Mouse (Mus musculus): Measurements from ENCODE around the gene Zfp292. TPM values are rescaled to one million over a fixed set of nuclear protein-coding genes. Genes with fewer than 3 reads are reported as not detected.

Zfp292 gene
- polyA plus RNA-seq, 1 experiment from 2014 or later = 15.4 TPM

DNA sequence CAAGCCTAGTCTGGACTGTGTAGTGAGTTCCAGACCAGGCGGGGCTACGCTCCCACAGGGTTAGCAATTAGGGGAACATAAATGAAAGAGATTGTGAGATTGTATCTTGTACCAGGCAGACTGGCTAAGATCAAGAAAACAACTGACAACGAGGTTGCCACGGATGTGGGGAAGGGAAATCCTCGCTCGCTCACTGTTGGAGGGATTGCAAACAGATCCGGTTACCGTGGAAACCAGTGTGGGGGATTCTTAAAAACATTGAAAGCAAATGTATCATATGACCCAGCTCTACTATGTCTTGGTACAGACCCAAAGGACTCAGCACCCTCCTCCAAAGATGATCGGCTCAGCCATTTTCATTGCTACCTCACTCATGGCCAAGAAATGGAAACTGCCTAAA lies 17.4 kb upstream of the Zfp292 start:
- Histone ChIP-seq H3K9me3 (no peaks in the 10 kb centered on the region), H3K27ac (no peak overlapping the region), H3K36me3 (no peaks in the 10 kb centered on the region), H3K4me1 (no peaks in the 10 kb centered on the region), H3K9ac (no peak overlapping the region), H3K4me3 (replicated peaks) (no peak overlapping the region), H3K4me2 (no peak overlapping the region), H3K27me3 (replicated peaks) (no peaks in the 10 kb centered on the region)
- WGBS = 48% methylated on average over 9 of the region's 9 CpGs
- ATAC-seq (ENCODE audit: insufficient read depth, low FRiP score, low read depth) = no peak

DNA sequence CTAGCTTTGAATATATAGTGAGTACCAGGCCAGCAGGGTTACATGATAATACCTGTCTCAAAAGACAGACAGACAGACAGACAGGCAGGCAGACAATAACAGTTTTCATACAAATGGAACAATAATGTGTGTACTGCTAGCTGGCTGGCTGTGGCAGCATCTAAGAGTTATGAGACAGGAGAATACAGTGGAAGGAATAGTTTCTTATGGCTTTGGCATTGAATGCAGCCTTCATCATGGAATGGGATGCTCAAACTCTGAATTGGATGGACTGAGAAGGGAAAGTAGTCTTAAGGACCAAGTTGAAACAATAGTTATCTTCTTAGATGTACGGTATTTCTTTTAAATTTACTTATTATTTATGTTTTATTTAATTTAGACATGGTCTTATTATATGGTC lies 16.6 kb upstream of the Zfp292 start:
- Histone ChIP-seq H3K4me1 (no peaks in the 10 kb centered on the region), H3K36me3 (no peaks in the 10 kb centered on the region), H3K27ac (no peak overlapping the region), H3K4me2 (no peak overlapping the region), H3K4me3 (replicated peaks) (no peak overlapping the region), H3K9ac (no peak overlapping the region), H3K27me3 (replicated peaks) (no peaks in the 10 kb centered on the region), H3K9me3 (no peaks in the 10 kb centered on the region)
- ATAC-seq (ENCODE audit: insufficient read depth, low FRiP score, low read depth) = no peak
- 86% methylated on average over 1 of the region's 1 CpGs for WGBS

DNA sequence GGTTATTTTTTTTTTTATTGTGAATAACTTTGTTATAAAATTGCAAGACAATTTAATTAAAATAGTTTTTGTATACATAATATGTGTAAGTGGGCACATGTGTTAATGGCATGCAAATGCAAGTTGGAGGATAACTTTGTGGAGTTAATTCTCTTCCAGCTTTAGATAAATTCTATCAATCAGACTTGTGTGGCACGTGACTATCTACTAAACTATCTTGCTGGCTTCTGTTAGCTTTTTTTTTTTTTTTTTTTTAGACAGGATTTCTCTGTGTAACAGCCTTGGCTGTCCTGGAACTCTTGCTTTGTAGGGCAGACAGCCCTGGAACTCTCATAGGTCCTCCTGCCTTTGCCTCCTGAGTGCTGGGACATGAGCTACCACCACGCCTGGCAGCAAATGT lies 15.7 kb upstream of the Zfp292 start:
- Histone ChIP-seq H3K27me3 (replicated peaks) (no peaks in the 10 kb centered on the region), H3K4me1 (no peaks in the 10 kb centered on the region), H3K36me3 (no peaks in the 10 kb centered on the region), H3K27ac (no peak overlapping the region), H3K4me2 (no peak overlapping the region), H3K9ac (no peak overlapping the region), H3K9me3 (no peaks in the 10 kb centered on the region), H3K4me3 (replicated peaks) (no peak overlapping the region)
- no peak for ATAC-seq (ENCODE audit: insufficient read depth, low FRiP score, low read depth)
- WGBS = 63% methylated on average over 2 of the region's 2 CpGs

DNA sequence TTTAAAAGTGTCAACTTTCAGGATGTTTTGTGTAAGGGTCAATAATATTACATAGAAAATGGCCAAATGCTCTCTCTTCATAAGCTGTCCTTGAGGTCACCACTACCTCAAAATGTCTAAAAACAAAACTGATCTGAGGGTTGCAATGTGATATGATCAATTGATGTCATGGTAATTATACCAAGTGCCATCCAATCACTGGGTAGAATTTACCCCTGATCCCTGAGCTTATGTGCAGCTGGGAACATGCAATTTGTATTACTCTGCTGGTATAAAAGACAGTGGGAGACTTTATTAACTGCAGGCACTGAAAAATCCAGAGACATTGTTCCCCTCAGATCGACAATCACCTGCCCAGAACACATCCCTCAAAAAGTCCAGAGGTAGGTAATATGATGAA lies 10.7 kb upstream of the Zfp292 start, which contains the start of gene Cga:
TSS of gene Cga (plus strand) at position 301 of the 400 bp plus-strand sequence.
- ATAC-seq (ENCODE audit: insufficient read depth, low FRiP score, low read depth) = no peak
- H3K4me1 ChIP-seq = no peaks in the 10 kb centered on the region
- no peaks in the 10 kb centered on the region for H3K36me3 ChIP-seq
- no peak within 1 kb of the TSS for H3K27ac ChIP-seq
- no peak within 1 kb of the TSS for H3K4me2 ChIP-seq
- H3K9ac ChIP-seq = no peak within 1 kb of the TSS
- 80% methylated on average over 1 of the region's 1 CpGs for WGBS
- H3K9me3 ChIP-seq = no peaks in the 10 kb centered on the region
- no peaks in the 10 kb centered on the region for H3K27me3 ChIP-seq (replicated peaks)
- no peak within 1 kb of the TSS for H3K4me3 ChIP-seq (replicated peaks)

DNA sequence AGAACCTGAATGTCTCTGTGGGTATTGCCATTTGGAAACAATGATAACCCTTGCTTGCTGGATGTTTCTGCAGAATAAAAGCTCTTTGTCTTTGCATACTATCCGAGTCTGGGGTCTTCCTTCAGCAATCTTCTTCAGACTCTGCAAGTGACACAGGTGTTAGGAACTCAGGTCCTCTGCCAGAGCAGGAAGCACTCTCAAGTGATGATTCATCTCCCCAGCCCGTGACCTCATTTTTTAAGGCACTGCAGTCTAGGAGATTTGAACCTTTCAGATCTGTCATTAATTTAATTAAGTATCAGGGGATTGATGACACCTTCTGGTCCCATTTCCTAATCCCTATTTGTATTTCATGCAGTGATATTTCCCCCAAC lies 7.0 kb upstream of the Zfp292 start:
- WGBS = 19% methylated on average over 2 of the region's 2 CpGs

DNA sequence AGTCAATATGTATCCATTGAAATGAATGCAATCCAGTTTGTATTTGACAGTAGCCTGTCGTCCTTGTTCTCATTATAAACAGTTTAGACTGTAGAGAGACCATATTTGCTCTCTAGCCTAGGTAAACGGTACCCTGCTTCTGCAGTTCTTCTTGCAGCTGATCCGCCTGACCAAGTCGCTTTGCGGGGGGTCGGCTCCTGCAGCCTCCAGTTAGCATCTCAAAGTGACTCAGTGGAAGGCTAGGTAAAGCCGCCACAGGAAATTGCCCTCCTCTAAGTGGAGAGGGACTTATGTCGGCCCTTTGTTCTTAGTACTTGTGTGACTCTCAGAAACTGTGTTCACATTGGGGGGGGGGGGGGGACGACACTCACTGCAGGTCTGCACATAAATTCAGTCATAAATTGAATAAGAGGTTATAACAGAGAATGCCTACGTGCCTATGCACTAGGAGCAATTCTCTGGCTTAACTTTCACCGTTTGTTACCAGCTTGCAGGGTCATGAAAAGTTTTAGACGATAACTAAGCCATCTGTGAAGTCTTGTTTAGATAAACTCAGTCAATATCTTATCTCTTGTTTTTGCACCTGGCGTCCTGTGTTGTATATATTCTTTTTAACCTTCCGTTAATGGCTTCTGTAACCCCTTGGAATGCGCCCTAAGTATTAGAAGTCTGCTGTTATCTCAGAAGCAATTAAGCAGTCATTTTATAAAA lies 6.5 kb upstream of the Zfp292 start:
- H3K9ac ChIP-seq = no peak overlapping the region
- H3K36me3 ChIP-seq = no peaks in the 10 kb centered on the region
- no peak for ATAC-seq (ENCODE audit: insufficient read depth, low FRiP score, low read depth)
- H3K27ac ChIP-seq = no peak overlapping the region
- no peak overlapping the region for H3K4me2 ChIP-seq
- peaks cover 3% of the 10 kb centered on the region; the same call in 1 of the 2 replicates for H3K4me1 ChIP-seq
- no peaks in the 10 kb centered on the region for H3K27me3 ChIP-seq (replicated peaks)
- no peak overlapping the region for H3K4me3 ChIP-seq (replicated peaks)
- WGBS = 14% methylated on average over 15 of the region's 15 CpGs
- H3K9me3 ChIP-seq = no peaks in the 10 kb centered on the region

More for the DNA sequence above, 7.0 kb upstream of the Zfp292 start:
- H3K4me2 ChIP-seq = no peak overlapping the region
- no peaks in the 10 kb centered on the region for H3K27me3 ChIP-seq (replicated peaks)
- no peak overlapping the region for H3K9ac ChIP-seq
- H3K4me3 ChIP-seq (replicated peaks) = no peak overlapping the region
- ATAC-seq (ENCODE audit: insufficient read depth, low FRiP score, low read depth) = no peak
- H3K36me3 ChIP-seq = no peaks in the 10 kb centered on the region
- no peaks in the 10 kb centered on the region for H3K9me3 ChIP-seq
- no peak overlapping the region for H3K27ac ChIP-seq
- H3K4me1 ChIP-seq = peaks cover 3% of the 10 kb centered on the region; the same call in 1 of the 2 replicates

DNA sequence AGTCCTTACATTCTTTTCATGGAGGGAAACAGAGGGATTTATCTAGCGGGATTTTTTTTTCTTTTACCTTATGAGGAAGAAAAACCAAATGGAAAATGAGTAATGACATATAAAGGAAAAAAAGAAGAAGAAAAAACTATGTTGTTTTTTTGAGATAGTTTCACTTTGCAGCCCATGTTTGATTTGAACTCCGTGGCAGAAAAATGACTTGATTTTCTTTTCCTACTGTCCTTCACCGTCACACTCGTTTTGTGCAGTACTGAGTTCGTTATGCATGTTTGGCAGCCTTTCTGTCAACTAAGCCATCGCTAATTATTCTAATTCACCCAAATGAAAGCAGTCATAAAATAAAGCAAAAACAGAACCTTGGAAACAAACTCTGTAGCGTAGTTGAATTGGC lies 4.5 kb upstream of the Zfp292 start:
- Histone ChIP-seq H3K9ac (0 out of 2 replicates have a peak overlapping the region, but pooled peaks have one; percentile 71), H3K4me3 (replicated peaks) (peak overlapping the region; percentile 83), H3K4me1 (peaks cover 7% of the 10 kb centered on the region), H3K27ac (peak overlapping the region; percentile 97), H3K36me3 (no peaks in the 10 kb centered on the region), H3K4me2 (peak overlapping the region; percentile 85), H3K27me3 (replicated peaks) (no peaks in the 10 kb centered on the region), H3K9me3 (no peaks in the 10 kb centered on the region)
- WGBS = 17% methylated on average over 7 of the region's 7 CpGs
- ATAC-seq (ENCODE audit: insufficient read depth, low FRiP score, low read depth) = no peak

DNA sequence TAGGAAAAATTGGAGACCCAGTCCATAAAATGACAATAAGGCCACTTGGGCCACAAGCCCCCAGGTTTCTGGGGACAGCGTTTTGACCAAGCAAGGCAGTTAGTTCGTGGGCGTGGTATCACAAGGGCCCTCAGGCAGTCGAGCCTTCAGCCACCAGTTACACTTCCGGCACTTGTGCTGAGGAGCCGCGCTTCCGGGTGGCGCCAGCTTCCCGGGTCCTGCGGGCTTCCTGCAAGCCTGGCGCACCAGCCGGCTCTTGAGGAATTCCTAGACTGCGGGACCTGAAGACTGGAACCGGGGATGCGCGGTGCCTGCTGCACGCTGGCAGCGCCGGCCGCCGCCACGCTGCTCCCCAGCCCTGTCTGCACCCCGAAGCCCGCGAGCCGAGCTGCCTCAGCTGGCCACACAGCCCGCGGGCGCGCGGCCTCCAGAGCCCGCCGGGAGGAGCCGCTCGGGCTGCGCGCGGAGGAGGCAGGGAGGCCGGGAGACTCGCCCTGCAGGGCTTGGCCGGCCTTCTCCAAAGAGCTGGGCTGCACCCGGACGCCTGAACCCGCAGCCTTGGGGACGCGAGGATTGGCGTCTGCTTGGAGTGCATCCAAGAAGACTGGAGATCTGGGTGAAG lies 3.8 kb upstream of the Zfp292 start:
- Histone ChIP-seq H3K9me3 (no peaks in the 10 kb centered on the region), H3K4me3 (replicated peaks) (peak overlapping the region; percentile 83), H3K36me3 (no peaks in the 10 kb centered on the region), H3K4me1 (peaks cover 7% of the 10 kb centered on the region), H3K27me3 (replicated peaks) (no peaks in the 10 kb centered on the region), H3K27ac (peak overlapping the region; percentile 97), H3K9ac (peak overlapping the region; percentile 71), H3K4me2 (peak overlapping the region; percentile 85)
- ATAC-seq (ENCODE audit: insufficient read depth, low FRiP score, low read depth) = peak; percentile 79
- WGBS = 0% methylated on average over 48 of the region's 48 CpGs

DNA sequence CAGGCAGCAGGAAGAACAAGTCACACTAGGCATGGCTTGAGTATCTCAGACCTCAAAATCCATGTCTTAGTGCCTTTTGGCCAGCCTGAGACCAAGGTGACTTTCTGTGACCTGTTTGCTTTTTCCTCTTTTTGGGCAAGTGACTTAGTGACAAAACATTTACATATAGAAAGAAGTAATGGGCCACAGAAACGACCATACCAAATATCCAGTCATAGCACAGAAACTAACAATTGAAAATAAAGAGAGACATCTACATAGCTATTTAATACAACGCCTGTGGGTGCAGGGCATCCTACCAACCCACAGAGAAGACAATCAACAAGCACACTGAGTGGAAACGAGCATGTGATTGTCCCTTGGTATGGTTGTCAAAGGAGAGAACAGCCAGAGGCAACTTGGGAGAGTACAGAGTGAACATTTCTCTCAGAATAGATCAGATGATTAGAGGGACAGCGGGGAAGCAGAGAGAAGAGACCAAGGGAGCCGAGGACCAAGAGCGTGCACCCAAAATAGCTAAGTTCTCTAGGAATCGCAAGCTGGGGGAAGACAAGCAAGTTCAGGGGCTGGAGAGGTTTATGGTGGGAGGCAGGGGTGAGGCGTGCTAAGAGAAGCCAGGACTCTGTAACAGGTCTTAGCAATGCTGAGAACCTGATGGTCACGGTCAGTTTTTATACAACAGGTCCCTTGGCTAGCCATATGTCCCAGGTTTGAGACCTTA lies 3.0 kb upstream of the Zfp292 start:
- Histone ChIP-seq H3K9ac (no peak overlapping the region), H3K4me2 (peak overlapping the region; percentile 85), H3K9me3 (no peaks in the 10 kb centered on the region), H3K27me3 (replicated peaks) (no peaks in the 10 kb centered on the region), H3K27ac (peak overlapping the region; percentile 97; the same call in 1 of the 2 replicates), H3K36me3 (no peaks in the 10 kb centered on the region), H3K4me3 (replicated peaks) (peak overlapping the region; percentile 83), H3K4me1 (peaks cover 11% of the 10 kb centered on the region)
- ATAC-seq (ENCODE audit: insufficient read depth, low FRiP score, low read depth) = no peak
- WGBS = 63% methylated on average over 9 of the region's 9 CpGs

DNA sequence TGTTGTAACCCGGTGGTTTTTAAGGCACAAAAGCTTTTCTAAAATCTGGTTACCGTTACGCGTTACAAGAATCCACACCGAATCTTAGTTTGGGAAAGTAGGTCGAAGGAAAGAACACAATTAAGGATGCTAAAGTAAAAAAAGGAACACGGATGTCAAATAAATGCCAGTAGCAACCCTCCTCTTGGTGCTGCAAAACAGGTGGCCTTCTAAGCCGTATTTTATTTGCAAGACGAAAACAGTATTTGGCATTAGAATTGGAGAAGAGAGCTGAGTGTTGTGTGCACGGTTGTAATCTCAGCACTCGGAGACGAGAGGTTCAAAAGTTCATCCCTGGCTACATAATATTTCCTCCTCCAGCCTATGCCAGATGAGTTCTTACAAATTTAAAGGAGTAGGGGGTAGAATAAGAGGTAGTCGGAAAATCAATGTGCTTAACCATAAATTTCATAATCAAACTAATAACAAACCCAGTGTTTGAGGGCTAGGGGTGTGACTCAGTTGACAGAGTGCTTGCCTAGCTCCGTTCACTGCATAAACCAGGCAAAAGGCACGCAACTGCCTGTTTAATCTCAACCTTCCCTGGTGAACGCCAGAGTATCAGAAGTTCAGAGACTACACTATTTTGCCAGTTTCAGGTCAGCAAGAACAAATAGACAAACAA lies 738 bp upstream of the Zfp292 start:
- WGBS = 18% methylated on average over 16 of the region's 16 CpGs
- Histone ChIP-seq H3K4me2 (peak overlapping the region; percentile 80), H3K36me3 (no peaks in the 10 kb centered on the region), H3K4me1 (peaks cover 11% of the 10 kb centered on the region), H3K27me3 (replicated peaks) (no peaks in the 10 kb centered on the region), H3K9ac (peak overlapping the region; percentile 98), H3K27ac (peak overlapping the region; percentile 98), H3K4me3 (replicated peaks) (peak overlapping the region; percentile 96), H3K9me3 (no peaks in the 10 kb centered on the region)
- no peak for ATAC-seq (ENCODE audit: insufficient read depth, low FRiP score, low read depth)

DNA sequence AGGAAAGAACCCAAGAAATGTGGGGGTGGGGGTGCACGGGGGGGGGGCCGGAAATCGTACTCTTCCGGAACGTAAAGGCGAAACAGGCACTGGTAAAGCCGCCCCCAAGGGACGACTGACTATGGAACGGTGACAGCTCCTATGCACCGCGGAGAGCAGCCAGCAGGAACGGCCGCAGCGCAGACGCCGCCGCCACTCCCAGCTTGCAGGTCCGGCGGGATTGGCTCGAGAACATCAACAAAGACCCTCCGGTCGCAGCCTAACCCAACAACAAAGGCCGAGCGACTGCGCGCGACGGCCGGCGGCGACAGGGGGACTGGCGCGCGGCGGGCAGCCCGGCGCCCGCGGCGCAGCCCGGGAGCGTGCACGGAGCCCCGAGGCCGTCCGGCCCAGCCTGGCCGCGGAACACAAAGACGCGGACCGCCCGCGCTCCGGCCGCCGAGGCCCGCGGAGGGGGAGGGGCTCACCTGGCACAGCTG lies 430 bp downstream of the Zfp292 start:
- Histone ChIP-seq H3K36me3 (peaks cover 2% of the 10 kb centered on the region; the same call in 1 of the 2 replicates), H3K4me2 (peak overlapping the region; percentile 80), H3K9ac (peak overlapping the region; percentile 98), H3K4me3 (replicated peaks) (peak overlapping the region; percentile 96), H3K27ac (peak overlapping the region; percentile 98), H3K27me3 (replicated peaks) (no peaks in the 10 kb centered on the region), H3K9me3 (no peaks in the 10 kb centered on the region), H3K4me1 (peaks cover 11% of the 10 kb centered on the region)
- ATAC-seq (ENCODE audit: insufficient read depth, low FRiP score, low read depth) = peak; percentile 65
- under 1% methylated on average over 50 of the region's 58 CpGs for WGBS

Measured in stomach, embryonic 15.5 days (tissue).